Mouse (Mus musculus) cerebellum, adult 2 months (tissue): ENCODE data around the gene Arap2.

Source experiments
- CTCF ChIP-seq: fragments of 200-500 bp; IDR thresholded peaks from 2 replicates; pipeline ENCODE4 v1.5.1; 2011; ENCODE audit warnings: low read depth, mild to moderate bottlenecking, control low read depth, low read length, moderate library complexity, borderline replicate concordance; ENCODE audit not compliant: insufficient read depth
- POLR2A ChIP-seq: fragments of 200-500 bp; IDR thresholded peaks from 2 replicates; pipeline ENCODE4 v1.6.1; 2011; ENCODE audit warnings: low read length, control low read depth, borderline replicate concordance; ENCODE audit not compliant: insufficient read depth

DNA sequence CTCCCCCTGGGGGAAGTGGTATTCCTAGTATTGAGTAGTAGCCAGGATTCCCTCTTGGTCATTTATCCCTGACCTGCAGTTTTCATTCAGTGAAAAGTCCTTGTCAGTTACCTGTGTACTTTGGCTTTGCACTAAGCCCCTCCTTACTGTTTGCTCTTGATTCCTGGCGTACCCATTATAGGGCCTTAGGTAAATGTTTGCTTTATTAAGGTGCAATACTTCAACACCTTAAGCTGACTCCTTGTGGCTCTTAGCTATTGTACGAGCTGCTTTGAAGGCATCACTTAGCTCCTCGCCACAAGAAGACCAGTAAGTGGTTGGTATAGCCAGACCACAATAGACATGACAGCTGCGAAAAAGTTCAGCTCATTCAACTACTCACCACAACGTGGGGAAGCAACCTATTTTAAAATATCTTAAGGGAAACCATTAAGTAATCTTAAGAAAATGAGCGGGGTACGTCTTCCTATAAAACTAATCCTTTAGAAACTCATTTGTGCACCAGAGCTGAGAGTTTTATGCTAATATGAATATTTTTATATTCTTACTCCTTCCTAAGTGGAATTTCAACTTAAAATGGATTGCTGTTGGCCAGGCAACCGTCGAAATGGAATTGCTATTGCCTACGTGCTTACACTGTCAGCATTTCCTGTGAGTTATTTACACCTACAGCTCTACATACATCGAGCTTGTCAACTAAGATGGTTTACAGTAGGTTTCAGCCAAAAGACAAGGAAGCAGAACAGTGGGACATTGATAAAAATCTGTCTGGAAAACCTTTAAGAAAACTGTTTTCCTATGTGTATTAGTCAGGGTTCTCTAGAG is 6.0 kb upstream of the Arap2 start:
- no peak for TF ChIP-seq CTCF
- TF ChIP-seq POLR2A: no peak
